Mouse (Mus musculus) lung, postnatal 10 days (tissue): ENCODE data around the gene Mrfap1.

ENCODE experiments used
- DNase-seq: peaks from one replicate; pipeline ENCODE4 v3.0.0; 2021

Mrfap1 gene

DNA sequence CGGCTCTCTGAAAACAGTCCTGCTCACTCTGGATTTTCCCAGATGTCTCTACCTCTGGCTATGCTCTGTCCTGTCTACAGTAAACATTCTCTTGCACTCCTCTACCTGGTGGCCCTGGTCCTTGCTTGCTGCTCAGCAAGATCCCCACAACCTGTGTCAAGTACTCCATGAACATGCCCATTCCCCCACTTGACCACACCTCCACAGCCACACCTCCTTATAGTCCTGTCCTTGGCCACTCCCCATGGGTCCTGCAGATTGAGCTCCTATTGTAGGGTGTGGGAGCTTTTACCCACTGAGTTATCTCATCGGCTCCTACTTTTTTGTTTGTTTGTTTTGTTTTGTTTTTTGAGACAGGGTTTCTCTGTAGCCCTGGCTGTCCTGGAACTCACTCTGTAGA lies 17.7 kb downstream of the Mrfap1 start:
- no peak for DNase-seq

DNA sequence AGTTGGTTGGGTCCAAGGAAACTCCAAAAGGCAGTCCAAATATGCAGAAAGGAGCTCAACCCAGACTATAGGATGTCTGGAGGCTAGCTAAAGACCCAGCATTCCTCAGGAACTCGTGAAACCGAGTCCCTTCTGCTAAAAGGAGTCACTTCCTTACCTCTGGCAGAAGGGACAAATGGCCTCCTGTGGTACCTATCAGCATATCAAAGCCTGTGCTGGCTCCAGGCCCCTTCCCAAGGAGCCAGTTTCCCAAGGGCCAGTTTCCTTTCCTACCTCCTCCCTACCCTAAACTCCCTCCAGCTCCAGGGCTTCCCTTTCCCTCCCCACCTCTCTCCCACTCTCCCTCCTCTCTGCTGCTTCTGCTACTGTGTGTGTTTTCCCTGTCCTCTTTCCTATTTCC lies 19.4 kb downstream of the Mrfap1 start:
- DNase-seq, result no peak

DNA sequence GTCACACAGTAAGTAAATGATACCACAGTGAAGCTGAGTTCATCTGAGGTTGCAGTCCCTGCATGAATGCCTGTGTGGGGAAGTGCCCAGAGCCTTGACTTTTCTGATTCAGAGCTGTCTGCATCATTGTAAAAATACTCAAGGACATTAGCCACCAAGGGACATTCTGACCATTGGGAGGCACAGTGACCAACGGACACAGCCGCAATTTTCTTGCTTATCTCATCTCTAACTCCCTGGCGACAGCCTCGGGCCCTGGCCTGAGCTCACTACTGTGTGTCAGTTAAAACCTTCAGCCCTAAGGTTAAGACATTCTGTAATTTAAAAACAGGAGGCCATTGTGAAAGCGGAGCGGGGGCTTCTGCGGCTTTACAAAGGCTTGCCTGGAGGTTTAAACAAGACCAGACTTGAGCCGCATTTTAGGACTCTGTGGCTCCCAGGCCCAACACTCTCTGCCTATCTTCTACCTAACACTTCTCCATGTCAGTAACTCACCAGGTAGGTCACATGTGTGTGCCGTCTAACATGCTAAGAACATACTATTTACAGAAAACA lies 20.5 kb downstream of the Mrfap1 start:
- no peak for DNase-seq

DNA sequence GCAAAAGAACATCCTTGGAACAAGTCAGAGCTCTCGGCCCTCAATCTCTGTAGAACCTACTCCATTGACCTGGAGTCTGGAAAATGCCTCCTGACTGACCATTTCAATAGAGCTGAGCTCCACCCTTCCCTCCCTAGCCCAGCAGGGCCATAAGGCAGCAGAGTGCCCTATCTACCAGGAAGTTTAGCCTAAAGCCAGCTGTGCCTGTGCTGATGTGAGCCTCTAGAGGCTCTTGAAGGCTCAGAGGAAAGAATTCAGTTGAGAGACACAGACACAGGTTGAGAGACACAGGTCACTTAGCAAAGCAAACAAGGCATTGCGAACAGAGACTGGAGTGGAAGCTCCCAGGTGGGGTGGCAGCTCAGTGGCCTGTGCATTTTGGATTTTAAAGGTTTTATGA lies 21.3 kb downstream of the Mrfap1 start:
- DNase-seq, result no peak

DNA sequence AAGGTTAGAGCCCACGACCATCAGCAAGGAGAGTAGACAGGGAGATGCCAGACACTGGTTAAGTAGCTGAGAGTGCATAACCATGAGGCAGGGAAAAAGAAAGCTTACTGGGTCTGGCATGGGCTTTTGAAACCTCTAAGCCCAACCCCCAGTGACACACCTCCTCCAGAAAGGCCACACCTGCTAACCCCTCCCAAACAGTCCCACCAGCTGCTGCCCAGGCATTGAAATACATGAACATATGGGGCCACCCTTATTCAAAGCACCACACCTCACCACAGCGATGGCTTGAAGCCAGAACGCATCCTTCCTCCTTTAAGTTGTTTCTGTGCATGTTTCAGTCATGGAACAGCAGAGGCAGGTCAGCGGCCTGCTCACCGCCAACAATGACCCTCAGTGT lies 24.0 kb downstream of the Mrfap1 start:
- DNase-seq, result no peak

DNA sequence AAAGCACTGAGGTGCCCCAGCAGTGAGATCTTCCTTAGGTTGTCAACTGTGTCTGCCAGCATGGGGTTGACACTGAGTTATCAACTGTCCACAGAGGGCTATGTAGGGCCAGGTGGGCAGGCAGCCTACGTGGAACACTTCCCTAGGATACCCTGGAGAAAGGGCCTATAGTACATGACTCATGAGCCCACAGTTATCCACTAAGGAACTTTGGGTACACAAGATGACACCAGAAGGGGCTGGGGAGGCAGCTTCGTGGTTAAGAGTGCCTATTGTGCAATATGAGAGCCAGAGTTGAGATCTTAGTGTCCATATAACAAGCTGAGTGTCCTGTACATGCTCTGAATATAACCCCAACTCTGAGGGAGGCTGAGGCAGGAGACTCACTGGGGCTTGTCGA lies 27.0 kb downstream of the Mrfap1 start:
- DNase-seq, result no peak

DNA sequence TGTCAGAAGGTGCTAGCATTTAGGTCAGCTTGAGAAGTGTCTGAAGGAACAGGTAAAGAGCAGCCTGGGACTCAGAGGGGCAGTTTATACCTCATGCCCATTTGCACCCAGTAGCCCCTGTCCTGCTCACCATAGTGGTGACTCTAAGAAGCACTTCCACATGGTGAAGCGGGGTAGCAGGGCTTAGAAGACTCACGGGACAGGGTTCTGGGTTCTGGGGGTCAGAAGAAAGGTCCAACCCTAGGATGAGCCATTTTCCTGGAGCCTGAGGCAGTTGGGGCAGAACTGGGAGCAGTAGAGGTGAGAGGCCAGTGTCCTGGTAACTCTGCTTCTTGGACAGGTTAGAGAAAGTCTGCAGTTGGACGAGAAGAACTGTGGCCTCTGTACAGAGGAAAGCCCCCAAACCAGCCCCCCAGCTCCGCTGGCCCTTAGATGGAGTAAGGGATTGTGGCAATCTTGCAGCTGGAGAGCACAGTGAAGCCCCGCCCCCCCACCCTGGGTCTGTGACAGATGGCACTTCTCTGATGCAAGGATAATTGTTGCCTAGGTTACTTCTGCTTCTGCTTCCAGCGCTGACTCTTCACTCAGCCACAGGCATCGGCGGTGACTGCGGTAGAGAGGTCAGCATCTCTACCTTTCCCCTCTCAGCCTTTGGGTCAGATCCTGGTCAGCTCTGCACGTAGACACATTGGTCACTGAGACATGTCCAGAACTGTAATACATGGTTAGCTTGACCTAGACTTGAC lies 29.4 kb downstream of the Mrfap1 start:
- DNase-seq, result no peak

DNA sequence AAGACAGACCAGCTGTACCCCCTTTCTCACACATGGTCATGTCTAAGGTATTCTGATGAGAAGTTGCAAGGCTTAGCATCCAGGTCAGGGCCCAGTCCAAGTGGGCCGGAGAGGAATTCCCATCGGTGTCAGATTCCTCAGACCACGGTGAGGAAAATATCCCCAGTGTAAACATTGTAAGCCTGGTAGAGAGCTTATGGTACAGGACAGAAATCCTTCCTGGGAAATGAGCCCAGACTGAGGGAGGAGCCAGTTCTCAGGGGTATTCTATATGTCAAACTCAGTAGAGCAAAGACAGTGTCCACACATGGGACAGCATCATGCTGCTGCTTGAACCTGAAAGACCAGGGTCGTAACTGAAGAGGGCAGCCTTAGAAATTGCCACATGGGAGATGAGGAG lies 36.7 kb downstream of the Mrfap1 start:
- no peak for DNase-seq

DNA sequence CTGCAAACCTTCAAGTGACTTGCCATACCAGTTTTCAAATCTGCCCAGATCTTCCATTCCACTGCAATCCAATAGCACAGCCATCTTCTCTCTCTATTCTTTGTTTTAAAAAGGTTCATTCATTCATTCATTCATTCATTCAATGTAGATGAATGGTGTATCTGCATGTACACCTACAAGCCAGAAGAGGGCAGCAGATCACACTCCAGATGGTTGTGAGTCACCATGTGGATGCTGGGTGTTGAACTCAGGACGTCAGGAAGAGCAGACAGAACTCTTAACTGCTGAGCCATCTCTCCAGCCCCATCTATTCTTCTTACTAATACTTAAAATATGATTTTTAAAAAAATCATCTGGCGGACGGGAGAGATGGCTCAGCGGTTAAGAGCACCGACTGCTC lies 39.5 kb downstream of the Mrfap1 start:
- DNase-seq, result no peak

DNA sequence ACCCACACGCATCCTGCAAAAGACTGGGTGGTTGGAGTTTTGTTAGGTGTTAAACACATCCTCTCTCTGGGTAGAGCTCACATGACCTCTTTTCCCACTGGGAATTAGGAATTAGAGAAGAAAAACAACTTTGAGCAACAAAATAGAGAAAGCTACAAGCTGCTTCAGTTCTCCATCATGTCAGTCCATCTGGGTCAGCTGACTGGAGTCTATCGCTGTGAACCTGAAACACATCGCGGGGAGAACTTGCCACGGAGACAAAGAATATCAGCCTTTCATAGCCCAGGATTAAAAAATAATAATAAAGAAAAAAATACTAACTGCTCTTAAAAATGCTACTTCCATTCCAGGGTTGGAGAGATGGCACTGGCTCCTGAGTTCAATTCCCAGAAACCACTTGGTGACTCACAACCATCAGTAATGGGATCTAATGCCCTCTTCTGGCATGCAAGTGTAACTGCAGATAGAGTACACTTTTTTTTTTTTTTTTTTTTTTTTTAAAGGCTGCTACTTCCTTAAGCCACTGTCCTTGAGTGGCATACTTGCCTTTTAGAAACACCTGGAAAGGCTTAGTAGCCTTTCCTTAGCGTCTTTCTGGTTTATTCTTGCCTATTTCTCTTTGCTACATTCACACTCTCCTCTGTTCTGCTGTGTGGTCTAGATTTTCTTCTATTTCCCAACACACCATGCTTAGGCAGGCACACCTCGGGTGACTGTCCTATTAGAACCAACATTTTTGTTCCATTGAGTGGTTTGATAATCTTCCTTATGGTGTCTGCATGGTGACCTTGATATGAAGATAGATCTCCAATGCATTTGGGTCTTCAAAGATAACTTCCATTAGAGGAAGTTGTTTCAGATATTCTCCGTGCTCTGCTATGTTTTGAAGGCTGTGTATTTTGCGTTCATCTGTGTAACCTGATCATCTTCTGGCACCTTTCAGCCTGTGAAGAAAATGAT lies 46.2 kb downstream of the Mrfap1 start:
- no peak for DNase-seq

DNA sequence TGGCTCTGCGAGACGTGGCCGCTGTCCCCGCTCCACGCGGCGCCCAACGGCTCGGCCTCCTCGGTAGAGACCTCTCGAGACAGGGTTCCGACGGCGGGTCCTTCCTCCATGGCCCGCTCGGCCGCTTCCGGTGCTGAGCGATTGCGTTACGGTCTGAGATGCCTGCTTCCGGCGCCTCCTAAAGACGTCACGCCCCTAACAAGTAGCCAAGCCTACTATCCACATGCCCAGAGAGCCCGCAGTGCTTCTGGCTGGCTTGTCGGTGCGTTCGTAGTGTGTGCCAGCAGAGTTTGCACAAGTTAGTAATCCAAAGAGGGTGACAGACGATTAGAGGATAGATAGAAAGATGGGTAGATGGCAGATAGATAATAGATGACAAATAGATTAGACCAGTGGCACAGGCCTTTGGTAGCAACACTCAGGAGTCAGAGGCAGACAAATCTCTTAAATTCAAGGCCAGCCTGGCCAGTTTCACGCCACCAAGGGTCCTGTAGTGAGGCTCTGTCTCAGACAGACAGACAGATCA lies 48.0 kb downstream of the Mrfap1 start, which contains the start of gene Bloc1s4:
TSS of gene Bloc1s4 (minus strand) at position 115 of the 526 bp plus-strand sequence.
- DNase-seq, result peak; percentile 94

DNA sequence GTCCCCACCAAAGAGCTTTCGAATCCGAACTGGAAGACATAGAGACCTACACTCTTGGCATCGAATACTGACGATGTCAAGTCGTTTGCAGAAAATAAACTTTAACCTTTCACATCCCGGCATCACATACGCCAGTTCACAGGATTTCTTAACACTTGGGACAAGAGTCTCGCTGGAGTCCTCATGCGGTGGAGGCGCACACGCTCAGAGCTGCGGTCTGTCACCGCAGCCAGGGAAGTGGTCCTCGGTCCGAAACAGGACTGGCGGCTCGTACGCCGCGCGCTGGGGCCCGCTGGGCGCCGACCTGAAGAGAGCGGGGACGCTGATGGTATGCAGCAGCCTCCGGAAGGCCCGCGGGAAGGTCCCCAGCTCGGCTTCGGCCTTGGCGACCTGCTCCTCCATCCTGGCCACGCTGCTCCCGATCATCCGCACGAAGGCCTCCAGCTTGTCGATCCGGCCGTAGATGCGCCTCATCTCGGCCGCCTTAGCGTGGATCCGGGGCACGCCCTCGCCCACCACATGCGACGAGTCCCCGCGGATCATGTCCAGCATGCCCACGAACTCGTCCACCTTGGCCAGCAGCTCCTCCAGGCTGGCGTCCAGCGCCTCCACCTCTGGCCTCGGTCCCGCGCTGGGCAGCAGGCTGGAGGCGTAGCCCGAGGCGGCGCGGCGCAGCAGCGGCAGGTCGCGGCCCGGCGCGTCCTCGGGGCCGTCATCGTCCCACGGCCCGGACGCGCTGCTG lies 48.6 kb downstream of the Mrfap1 start:
- DNase-seq, result peak; percentile 21

DNA sequence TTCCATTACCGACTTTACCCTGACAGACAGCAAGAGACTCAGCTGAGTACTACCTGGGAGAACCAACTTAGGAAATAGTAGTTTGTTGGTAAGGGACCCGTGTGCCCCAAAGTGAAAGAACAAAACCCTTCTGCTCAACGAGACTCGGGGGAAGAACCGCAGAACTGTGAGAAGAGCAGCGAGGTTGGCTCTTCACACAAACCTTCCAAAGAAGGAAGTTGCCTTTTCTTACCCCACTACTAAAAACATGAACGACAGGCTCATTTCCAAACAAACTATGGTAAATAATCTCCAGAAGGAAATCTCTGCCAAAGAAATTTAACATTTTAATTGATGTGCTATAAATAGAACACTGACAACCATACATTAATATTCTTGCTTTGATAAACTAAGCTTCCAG lies 49.5 kb downstream of the Mrfap1 start:
- DNase-seq, result no peak
